In genomic region chr3:51031821-51032220, GRCm38 (mm10) we compare ENCODE assay signal across 9 mouse cellular contexts.
A peak's percentile ranks its signal among the peaks of the same experiment; 100 is the strongest.
DNase-seq lines count a peak whose midpoint lies in the region; ATAC-seq and TF ChIP-seq lines count a peak whose summit lies in the region.
"Had no signal": no experiment of that assay in that cellular context is flagged by ENCODE, and none has a peak within 500 bp of the region (broad histone marks: within the 10 kb centered on the region; RNA-seq: fewer than 3 reads in every experiment).

No protein-coding gene starts in this region.

- no peaks in the 10 kb centered on the region for H3K36me3 ChIP-seq in forebrain, embryonic 14.5 days (ENCODE audit: control insufficient read depth, insufficient read depth, low read length)
- no peaks in the 10 kb centered on the region for H3K36me3 ChIP-seq in forebrain, embryonic 12.5 days (replicated peaks)
- H3K36me3 ChIP-seq in limb, embryonic 14.5 days (ENCODE audit: control insufficient read depth, insufficient read depth, low read length): no peaks in the 10 kb centered on the region

- TF ChIP-seq POLR2A in limb, embryonic 14.5 days (IDR thresholded peaks at IDR 0.05; ENCODE audit: borderline replicate concordance, extremely low read depth, insufficient read depth, insufficient read length): no peak

- DNase-seq in forebrain, embryonic 14.5 days (ENCODE audit: low spot score): peak; percentile 13
- DNase-seq in urinary bladder, postnatal 14 days (ENCODE audit: low spot score): peak; percentile 39
- DNase-seq in urinary bladder, adult 2 months (ENCODE audit: low spot score): no peak
- peak; percentile 92 for DNase-seq in limb, embryonic 14.5 days (ENCODE audit: low spot score)
- DNase-seq in frontal cortex, postnatal 10 days (ENCODE audit: low spot score in 2 of 2): no peak
- no peak for DNase-seq in cerebellum, postnatal 25 days
- no peak for DNase-seq in spleen, adult 12 weeks (ENCODE audit: low spot score)
- DNase-seq: B cell, adult 2 months had no signal

- no peaks in the 10 kb centered on the region for H3K9me3 ChIP-seq in forebrain, embryonic 14.5 days (replicated peaks; ENCODE audit: control insufficient read depth, low read length)
- no peaks in the 10 kb centered on the region for H3K9me3 ChIP-seq in forebrain, embryonic 12.5 days
- no peaks in the 10 kb centered on the region for H3K9me3 ChIP-seq in limb, embryonic 14.5 days (ENCODE audit: control insufficient read depth, low read length)

- H3K9ac ChIP-seq in forebrain, embryonic 14.5 days (ENCODE audit: low read length): no peak overlapping the region
- H3K9ac ChIP-seq in forebrain, embryonic 12.5 days: no peak overlapping the region
- H3K9ac ChIP-seq in limb, embryonic 14.5 days (ENCODE audit: low read depth, low read length, severe bottlenecking): no peak overlapping the region

- 91% methylated on average over 8 of the region's 8 CpGs for WGBS in forebrain, embryonic 14.5 days
- WGBS in forebrain, embryonic 12.5 days: 82% methylated on average over 8 of the region's 8 CpGs
- 22% methylated on average over 8 of the region's 8 CpGs for WGBS in limb, embryonic 14.5 days

- H3K27ac ChIP-seq in forebrain, embryonic 14.5 days (ENCODE audit: low read depth, low read length): no peak overlapping the region
- no peak overlapping the region for H3K27ac ChIP-seq in forebrain, embryonic 12.5 days
- peak overlapping the region; percentile 43; the same call in 1 of the 2 replicates for H3K27ac ChIP-seq in limb, embryonic 14.5 days (replicated peaks; ENCODE audit: low read depth, low read length)

- H3K4me2 ChIP-seq in forebrain, embryonic 14.5 days (ENCODE audit: low read length): no peak overlapping the region
- no peak overlapping the region for H3K4me2 ChIP-seq in forebrain, embryonic 12.5 days
- no peak overlapping the region for H3K4me2 ChIP-seq in limb, embryonic 14.5 days (replicated peaks; ENCODE audit: low read depth, low read length, severe bottlenecking)

- ATAC-seq in forebrain, embryonic 14.5 days: no peak
- ATAC-seq in forebrain, embryonic 12.5 days (ENCODE audit: low FRiP score): no peak
- ATAC-seq in limb, embryonic 14.5 days (ENCODE audit: low FRiP score, low read depth): peak; percentile 90

- H3K27me3 ChIP-seq in forebrain, embryonic 14.5 days (replicated peaks; ENCODE audit: control insufficient read depth, insufficient read depth, low read length): no peaks in the 10 kb centered on the region
- no peaks in the 10 kb centered on the region for H3K27me3 ChIP-seq in forebrain, embryonic 12.5 days
- no peaks in the 10 kb centered on the region for H3K27me3 ChIP-seq in limb, embryonic 14.5 days (ENCODE audit: control insufficient read depth, insufficient read depth, low read length)

- H3K4me1 ChIP-seq in forebrain, embryonic 14.5 days (ENCODE audit: control insufficient read depth, insufficient read depth, low read length): no peaks in the 10 kb centered on the region
- no peaks in the 10 kb centered on the region; the same call in 1 of the 2 replicates for H3K4me1 ChIP-seq in forebrain, embryonic 12.5 days
- peaks cover 7% of the 10 kb centered on the region for H3K4me1 ChIP-seq in limb, embryonic 14.5 days (ENCODE audit: control insufficient read depth, insufficient read depth, low read length)

- no peak overlapping the region for H3K4me3 ChIP-seq in forebrain, embryonic 14.5 days (ENCODE audit: low read depth, low read length)
- H3K4me3 ChIP-seq in forebrain, embryonic 12.5 days (replicated peaks): no peak overlapping the region
- H3K4me3 ChIP-seq in limb, embryonic 14.5 days (replicated peaks; ENCODE audit: low read length): no peak overlapping the region

Comparison
In these comparisons a context has a peak if more than half of its experiments do, and no peak if none do; other contexts are left out.
1. DNase-seq: peak in forebrain, embryonic 14.5 days (single experiment), urinary bladder, postnatal 14 days (single experiment) and limb, embryonic 14.5 days (single experiment); none in urinary bladder, adult 2 months (single experiment), frontal cortex, postnatal 10 days (0 of 2), cerebellum, postnatal 25 days (0 of 2) and spleen, adult 12 weeks (single experiment).